Mouse (Mus musculus) granulocyte monocyte progenitor cell, adult 5-6 weeks (primary cell): ENCODE results near the gene Fasn. TPM values are rescaled to one million over a fixed set of nuclear protein-coding genes. Genes with fewer than 3 reads are reported as not detected.
A peak's percentile ranks its signal among the peaks of the same experiment; 100 is the strongest.
"Not testable (repeated sequence)": the region's sequence is repeated elsewhere in the genome, so short reads cannot be mapped to it uniquely, and the experiment has no call there.

Experiments used
- ATAC-seq: replicated peaks from 2 replicates; pipeline ENCODE4 v1.8.0; 2016; ENCODE audit warnings: mild to moderate bottlenecking, moderate TSS enrichment, inconsistent platforms; ENCODE audit not compliant: poor library complexity, severe bottlenecking
- total RNA-seq, 2 experiments: library from RNA; stranded (forward) in 1 of 2; stranded (reverse) in 1 of 2; fragments of 200-712, 200-1000 nt in 1 of 2; fragments of >200 nt in 1 of 2; fragmentation: Nextera tagmentation in 1 of 2; gene quantifications; 2 replicates each; pipeline ENCODE4 v1.2.3; 2014 to 2017

The Fasn gene
- total RNA-seq, 2 experiments from 2014 or later, result 59.7 to 79.3 TPM

GRCm38 (mm10) chr11:120767023-120767422 lies 57.3 kb downstream of the Fasn start:
- peak; percentile 88 for ATAC-seq

GRCm38 (mm10) chr11:120763121-120763999 lies 61.0 kb downstream of the Fasn start:
- ATAC-seq, result not testable (repeated sequence)

GRCm38 (mm10) chr11:120762672-120763041 lies 61.7 kb downstream of the Fasn start, which contains the start of gene Hmga1b:
Hmga1b (plus strand) TSS chr11:120762794.
- not testable (repeated sequence) for ATAC-seq

GRCm38 (mm10) chr11:120761811-120762671 lies 62.3 kb downstream of the Fasn start:
- no peak for ATAC-seq

GRCm38 (mm10) chr11:120760236-120760635 lies 64.1 kb downstream of the Fasn start:
- ATAC-seq, result no peak

Other genes starting within 250 kb of the Fasn start
- gene Arhgdia, start 242.9 kb downstream of the Fasn start, total RNA-seq (2014; fragmentation: Nextera tagmentation), result 514 and 552 TPM in 2 replicates
- 163 and 168 TPM in 2 replicates for gene Arhgdia, start 242.9 kb downstream of the Fasn start, total RNA-seq (2017)
- gene Alyref, start 226.2 kb downstream of the Fasn start, total RNA-seq (2014; fragmentation: Nextera tagmentation), result 161 and 171 TPM in 2 replicates
- gene Alyref, start 226.2 kb downstream of the Fasn start, total RNA-seq (2017), result 315 and 430 TPM in 2 replicates
- gene Anapc11, start 226.1 kb downstream of the Fasn start, total RNA-seq (2014; fragmentation: Nextera tagmentation), result 80.9 and 96.2 TPM in 2 replicates
- 26.9 and 27.0 TPM in 2 replicates for gene Anapc11, start 226.1 kb downstream of the Fasn start, total RNA-seq (2017)
- gene Npb, start 216.1 kb downstream of the Fasn start, total RNA-seq (2014; fragmentation: Nextera tagmentation), result not detected in 2 replicates
- not detected in 2 replicates for gene Npb, start 216.1 kb downstream of the Fasn start, total RNA-seq (2017)
- gene Pcyt2, start 206.6 kb downstream of the Fasn start, total RNA-seq (2014; fragmentation: Nextera tagmentation), result 48.1 and 70.3 TPM in 2 replicates
- gene Pcyt2, start 206.6 kb downstream of the Fasn start, total RNA-seq (2017), result 21.9 and 35.5 TPM in 2 replicates
- gene Sirt7, start 199.3 kb downstream of the Fasn start, total RNA-seq (2014; fragmentation: Nextera tagmentation), result 66.1 and 81.1 TPM in 2 replicates
- 57.4 and 75.0 TPM in 2 replicates for gene Sirt7, start 199.3 kb downstream of the Fasn start, total RNA-seq (2017)
- gene Mafg, start 190.9 kb downstream of the Fasn start, total RNA-seq (2014; fragmentation: Nextera tagmentation), result 28.7 and 37.0 TPM in 2 replicates
- 30.2 and 36.6 TPM in 2 replicates for gene Mafg, start 190.9 kb downstream of the Fasn start, total RNA-seq (2017)
- 14.6 and 15.9 TPM in 2 replicates for gene Pycr1, start 180.8 kb downstream of the Fasn start, total RNA-seq (2014; fragmentation: Nextera tagmentation)
- gene Pycr1, start 180.8 kb downstream of the Fasn start, total RNA-seq (2017), result 4.6 and 8.9 TPM in 2 replicates
- gene Myadml2, start 176.4 kb downstream of the Fasn start, total RNA-seq (2014; fragmentation: Nextera tagmentation), result not detected in 2 replicates
- 0.69 and 1.9 TPM in 2 replicates for gene Myadml2, start 176.4 kb downstream of the Fasn start, total RNA-seq (2017)
- not detected in 2 replicates for gene Notum, start 163.4 kb downstream of the Fasn start, total RNA-seq (2014; fragmentation: Nextera tagmentation)
- not detected in 2 replicates for gene Notum, start 163.4 kb downstream of the Fasn start, total RNA-seq (2017)
- gene Aspscr1, start 151.6 kb downstream of the Fasn start, total RNA-seq (2014; fragmentation: Nextera tagmentation), result 44.6 and 84.7 TPM in 2 replicates
- 29.0 and 33.5 TPM in 2 replicates for gene Aspscr1, start 151.6 kb downstream of the Fasn start, total RNA-seq (2017)
- gene Cenpx, start 110.8 kb downstream of the Fasn start, total RNA-seq (2014; fragmentation: Nextera tagmentation), result 99.2 and 129 TPM in 2 replicates
- gene Cenpx, start 110.8 kb downstream of the Fasn start, total RNA-seq (2017), result 110 and 151 TPM in 2 replicates
- gene Lrrc45, start 110.6 kb downstream of the Fasn start, total RNA-seq (2014; fragmentation: Nextera tagmentation), result 16.7 and 35.0 TPM in 2 replicates
- gene Lrrc45, start 110.6 kb downstream of the Fasn start, total RNA-seq (2017), result 30.6 and 46.2 TPM in 2 replicates
- 2.1 and 5.1 TPM in 2 replicates for gene Rac3, start 103.1 kb downstream of the Fasn start, total RNA-seq (2014; fragmentation: Nextera tagmentation)
- 1.1 TPM in 2 replicates for gene Rac3, start 103.1 kb downstream of the Fasn start, total RNA-seq (2017)
- 15.9 and 24.1 TPM in 2 replicates for gene Dcxr, start 97.3 kb downstream of the Fasn start, total RNA-seq (2014; fragmentation: Nextera tagmentation)
- gene Dcxr, start 97.3 kb downstream of the Fasn start, total RNA-seq (2017), result 14.5 and 18.6 TPM in 2 replicates
- not detected in 2 replicates for gene Cbr2, start 92.4 kb downstream of the Fasn start, total RNA-seq (2014; fragmentation: Nextera tagmentation)
- not detected in 2 replicates for gene Cbr2, start 92.4 kb downstream of the Fasn start, total RNA-seq (2017)
- 12.8 and 179 TPM in 2 replicates for gene Hmga1b, start 61.8 kb downstream of the Fasn start, total RNA-seq (2014; fragmentation: Nextera tagmentation)
- gene Hmga1b, start 61.8 kb downstream of the Fasn start, total RNA-seq (2017), result 16.3 and 157 TPM in 2 replicates
- gene Rfng, start 40.3 kb downstream of the Fasn start, total RNA-seq (2014; fragmentation: Nextera tagmentation), result 23.8 TPM in 2 replicates
- 3.1 and 4.7 TPM in 2 replicates for gene Rfng, start 40.3 kb downstream of the Fasn start, total RNA-seq (2017)
- 82.5 and 83.6 TPM in 2 replicates for gene Gps1, start 40.3 kb downstream of the Fasn start, total RNA-seq (2014; fragmentation: Nextera tagmentation)
- gene Gps1, start 40.3 kb downstream of the Fasn start, total RNA-seq (2017), result 91.8 and 116 TPM in 2 replicates
- 48.2 and 60.7 TPM in 2 replicates for gene Dus1l, start 28.1 kb downstream of the Fasn start, total RNA-seq (2014; fragmentation: Nextera tagmentation)
- 63.0 and 74.8 TPM in 2 replicates for gene Dus1l, start 28.1 kb downstream of the Fasn start, total RNA-seq (2017)
- gene Ccdc57, start 108.3 kb upstream of the Fasn start, total RNA-seq (2014; fragmentation: Nextera tagmentation), result 4.6 and 5.2 TPM in 2 replicates
- 5.6 and 6.9 TPM in 2 replicates for gene Ccdc57, start 108.3 kb upstream of the Fasn start, total RNA-seq (2017)
- gene Slc16a3, start 123.9 kb upstream of the Fasn start, total RNA-seq (2014; fragmentation: Nextera tagmentation), result 5.0 and 11.3 TPM in 2 replicates
- 4.1 and 4.7 TPM in 2 replicates for gene Slc16a3, start 123.9 kb upstream of the Fasn start, total RNA-seq (2017)
- gene Csnk1d, start 166.8 kb upstream of the Fasn start, total RNA-seq (2014; fragmentation: Nextera tagmentation), result 53.7 and 63.6 TPM in 2 replicates
- 68.2 and 70.6 TPM in 2 replicates for gene Csnk1d, start 166.8 kb upstream of the Fasn start, total RNA-seq (2017)
- 6.1 TPM in 1 of 2 replicates, not detected in the other for gene Cd7, start 214.9 kb upstream of the Fasn start, total RNA-seq (2014; fragmentation: Nextera tagmentation)
- not detected in 2 replicates for gene Cd7, start 214.9 kb upstream of the Fasn start, total RNA-seq (2017)
- not detected in 2 replicates for gene Sectm1b, start 239.0 kb upstream of the Fasn start, total RNA-seq (2014; fragmentation: Nextera tagmentation)
- gene Sectm1b, start 239.0 kb upstream of the Fasn start, total RNA-seq (2017), result not detected in 2 replicates